Mouse (Mus musculus): ENCODE data around the gene Ckm.

The Ckm gene

DNA sequence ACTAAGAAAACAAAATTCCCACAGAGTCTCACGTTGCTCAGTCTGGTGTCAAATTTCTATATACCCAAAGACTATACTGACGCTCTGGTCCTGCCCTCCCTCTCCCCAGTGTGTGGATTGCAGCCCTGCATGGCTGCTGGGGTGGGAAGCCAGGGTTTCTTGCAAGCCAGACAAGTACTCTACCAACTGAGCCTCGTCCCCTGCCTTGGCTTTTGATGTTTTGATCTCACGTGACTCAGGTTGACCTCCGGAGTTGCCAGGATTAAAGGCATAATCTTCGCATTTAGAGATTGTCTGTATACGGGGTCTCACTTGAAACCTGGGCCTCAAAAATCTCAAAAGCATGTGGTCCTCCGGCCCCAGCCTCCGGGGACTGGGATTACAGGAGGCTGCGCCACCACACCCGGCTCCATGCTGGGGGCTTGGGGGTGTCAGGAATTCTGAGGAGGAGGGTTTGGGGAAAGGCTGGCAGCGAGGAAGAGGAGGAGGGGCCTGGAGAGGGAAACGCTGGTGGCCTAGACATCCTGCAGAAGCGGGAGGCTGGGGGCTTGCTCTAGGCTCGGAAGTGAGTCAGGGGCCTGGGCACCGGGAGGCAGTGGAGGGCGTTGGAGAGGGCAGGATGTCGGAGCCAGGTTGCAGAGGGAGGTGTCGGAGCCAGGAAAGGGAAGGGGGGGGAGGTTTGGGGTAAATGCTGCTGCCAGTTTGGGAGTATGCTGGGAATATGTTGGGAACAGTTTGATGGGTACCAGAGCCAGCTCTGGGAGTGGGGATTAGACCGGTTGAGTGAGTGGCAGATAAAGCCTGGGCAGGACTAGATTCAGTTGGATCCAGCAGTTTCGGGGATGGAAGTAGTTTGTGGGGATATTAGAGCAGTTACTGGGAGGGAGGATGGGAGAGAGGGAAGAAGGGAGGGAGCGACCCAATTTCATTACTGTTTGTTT, 60.1 kb downstream of the Ckm start:
- in situ Hi-C loops (cut with MboI, MseI), result no loop called here

GRCm38 (mm10) chr7:19466602-19467145, 62.1 kb downstream of the Ckm start:
- in situ Hi-C loops (cut with MboI, MseI), result no loop called here

DNA sequence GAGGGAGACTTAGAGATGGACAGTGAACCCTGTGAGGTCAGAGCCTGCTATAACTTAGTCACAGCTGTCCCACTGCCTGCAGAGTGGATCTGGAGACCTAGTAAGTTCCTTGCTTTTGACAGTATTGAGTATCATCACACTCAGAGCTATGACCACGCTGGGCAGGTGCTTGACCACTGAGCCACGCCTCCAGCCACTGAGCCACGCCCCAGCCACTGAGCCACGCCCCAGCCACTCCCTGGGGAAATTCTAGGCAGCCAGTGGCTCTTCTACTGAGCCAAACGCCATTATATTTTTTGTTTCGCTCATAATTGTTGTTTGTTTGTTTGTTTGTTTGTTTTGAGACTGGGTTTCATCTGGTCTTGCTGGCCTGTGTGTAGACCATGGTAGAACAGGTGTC, 63.1 kb downstream of the Ckm start:
- in situ Hi-C loops (cut with MboI, MseI), result no loop called here

- in situ Hi-C loops (cut with MboI, MseI), result no loop called here
These were observed 63.7 kb downstream of the Ckm start for GRCm38 (mm10) chr7:19468279-19468678.

- in situ Hi-C loops (cut with MboI, MseI), result no loop called here
These were observed 64.8 kb downstream of the Ckm start for GRCm38 (mm10) chr7:19469404-19469803.

DNA sequence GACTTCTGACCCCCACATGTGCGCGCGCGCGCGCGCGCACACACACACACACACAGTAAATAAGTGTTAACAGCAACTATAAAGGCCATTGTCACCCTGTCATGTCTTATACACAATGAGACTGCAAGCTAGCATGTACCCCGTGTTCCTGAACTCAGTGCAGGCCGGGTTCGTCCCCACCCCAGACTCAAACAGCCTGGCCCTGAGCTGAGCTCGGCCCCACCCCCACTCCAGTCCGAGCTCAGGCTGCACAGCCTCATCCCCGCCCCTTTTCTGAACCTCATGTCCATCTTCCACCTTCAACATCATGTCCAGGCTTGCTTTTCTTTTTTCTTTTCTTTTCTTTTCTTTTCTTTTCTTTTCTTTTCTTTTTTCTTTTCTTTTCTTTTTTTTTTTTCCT, 65.7 kb downstream of the Ckm start:
- in situ Hi-C loops (cut with MboI, MseI), result no loop called here

DNA sequence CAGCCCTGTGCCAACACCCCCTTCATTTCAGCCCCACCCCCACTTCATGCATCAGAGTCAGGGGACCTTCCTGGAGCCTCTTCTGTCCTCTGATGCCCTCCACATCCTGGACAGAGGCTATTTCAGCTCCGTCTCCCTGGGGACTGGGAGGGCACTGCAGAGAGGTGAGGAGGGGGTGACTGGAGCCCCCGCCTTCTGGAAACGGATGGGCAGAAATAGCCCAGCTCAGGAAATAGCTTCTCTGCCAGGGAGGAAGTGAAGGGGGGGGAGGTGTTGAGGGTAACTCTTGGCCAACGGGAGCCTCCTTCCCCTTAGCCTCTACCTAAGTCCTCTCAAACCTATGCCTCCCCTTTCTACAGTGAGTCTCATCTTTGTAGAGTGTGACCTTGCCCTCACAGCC, 67.8 kb downstream of the Ckm start:
- in situ Hi-C loops (cut with MboI, MseI), result no loop called here
